Mouse (Mus musculus): ENCODE results near the gene Crip1.

Crip1 gene

GRCm38 (mm10) chr12:113146112-113147057 is at the start of gene Crip1:
Crip1 (plus strand) TSS chr12:113146316.
- DNase-seq (ENCODE audit: low spot score in 2 of 2): peak; percentile 78 to 86

GRCm38 (mm10) chr12:113097040-113097439 is 49.1 kb upstream of the Crip1 start:
- no peak for DNase-seq (ENCODE audit: low spot score in 2 of 2)

- peak in 1 of 2 experiments; percentile 55 for DNase-seq (ENCODE audit: low spot score in 2 of 2)
These were observed 48.3 kb upstream of the Crip1 start, which contains the start of gene Mta1 for GRCm38 (mm10) chr12:113097749-113098281. Mta1 (plus strand) TSS chr12:113098278.

GRCm38 (mm10) chr12:113098530-113099151 is 47.5 kb upstream of the Crip1 start:
- peak in 1 of 2 experiments; percentile 39 for DNase-seq (ENCODE audit: low spot score in 2 of 2)

- no peak for DNase-seq (ENCODE audit: low spot score in 2 of 2)
These were observed 46.5 kb upstream of the Crip1 start for GRCm38 (mm10) chr12:113099470-113100237.

- DNase-seq (ENCODE audit: low spot score in 2 of 2): peak in 1 of 2 experiments; percentile 40
These were observed 45.6 kb upstream of the Crip1 start for GRCm38 (mm10) chr12:113100448-113101076.

GRCm38 (mm10) chr12:113101251-113101960 is 44.7 kb upstream of the Crip1 start:
- DNase-seq (ENCODE audit: low spot score in 2 of 2): no peak

- peak in 1 of 2 experiments; percentile 61 for DNase-seq (ENCODE audit: low spot score in 2 of 2)
These were observed 43.7 kb upstream of the Crip1 start for GRCm38 (mm10) chr12:113102461-113102860.

- no peak for DNase-seq (ENCODE audit: low spot score in 2 of 2)
These were observed 42.2 kb upstream of the Crip1 start for GRCm38 (mm10) chr12:113103846-113104451.

- no peak for DNase-seq (ENCODE audit: low spot score in 2 of 2)
These were observed 39.7 kb upstream of the Crip1 start for GRCm38 (mm10) chr12:113106386-113106785.

GRCm38 (mm10) chr12:113107431-113108124 is 38.5 kb upstream of the Crip1 start:
- DNase-seq (ENCODE audit: low spot score in 2 of 2): no peak

GRCm38 (mm10) chr12:113108528-113109283 is 37.4 kb upstream of the Crip1 start:
- DNase-seq (ENCODE audit: low spot score in 2 of 2): no peak

GRCm38 (mm10) chr12:113109801-113110200 is 36.3 kb upstream of the Crip1 start:
- no peak for DNase-seq (ENCODE audit: low spot score in 2 of 2)

- no peak for DNase-seq (ENCODE audit: low spot score in 2 of 2)
These were observed 32.0 kb upstream of the Crip1 start for GRCm38 (mm10) chr12:113114141-113114540.

GRCm38 (mm10) chr12:113114856-113115538 is 31.1 kb upstream of the Crip1 start:
- no peak for DNase-seq (ENCODE audit: low spot score in 2 of 2)

GRCm38 (mm10) chr12:113119516-113120410 is 26.4 kb upstream of the Crip1 start:
- DNase-seq (ENCODE audit: low spot score in 2 of 2): peak; percentile 73 to 86

- DNase-seq (ENCODE audit: low spot score in 2 of 2): no peak
These were observed 21.4 kb upstream of the Crip1 start for GRCm38 (mm10) chr12:113124726-113125125.

Measured in cerebellum, postnatal 4 days (tissue).